Mouse (Mus musculus): ENCODE data around the gene Cacng3. TPM values are rescaled to one million over a fixed set of nuclear protein-coding genes. Genes with fewer than 3 reads are reported as not detected.

Cacng3 gene
- not detected for total RNA-seq (2023)

GRCm38 (mm10) chr7:122670442-122670872, at the start of gene Cacng3:
Cacng3 (plus strand) TSS chr7:122670492.

